Mouse (Mus musculus): ENCODE measurements around the gene Cd22. TPM values are rescaled to one million over a fixed set of nuclear protein-coding genes. Genes with fewer than 3 reads are reported as not detected.

The Cd22 gene
- polyA plus RNA-seq, 1 experiment from 2014 or later, result 0.20 TPM

DNA sequence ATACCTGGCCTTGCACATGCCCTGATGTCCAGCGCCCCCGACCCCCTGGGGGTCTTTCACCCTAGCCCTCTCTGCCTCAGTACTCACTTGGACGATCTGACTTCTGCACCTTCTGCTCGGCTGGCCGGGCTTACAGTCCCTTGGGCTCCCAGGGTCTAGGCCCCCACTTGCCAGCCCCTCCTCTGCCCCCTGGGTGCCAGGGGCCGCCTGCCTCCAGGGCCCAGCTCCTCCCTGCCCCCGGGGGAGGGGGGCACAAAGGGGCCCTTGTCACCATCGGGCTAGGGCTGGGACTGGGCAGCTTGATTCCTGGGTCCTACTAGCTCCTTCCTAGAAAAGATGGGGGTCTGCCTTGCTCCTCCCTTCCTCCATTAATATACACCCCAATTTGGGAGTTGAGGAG is 34.6 kb upstream of the Cd22 start, which contains the start of gene Mag:
TSS of gene Mag (minus strand) at position 142 of the 400 bp plus-strand sequence.
- no peaks in the 10 kb centered on the region for H3K9me3 ChIP-seq (replicated peaks; ENCODE audit: low read length)
- H3K4me2 ChIP-seq (ENCODE audit: low read length), result no peak within 1 kb of the TSS
- no peak for ATAC-seq (replicated peaks; ENCODE audit: low FRiP score, low read depth)
- no peaks in the 10 kb centered on the region for H3K4me1 ChIP-seq (replicated peaks; ENCODE audit: insufficient read depth, low read length)
- no peaks in the 10 kb centered on the region for H3K36me3 ChIP-seq (ENCODE audit: insufficient read depth, low read length)
- no peak for DNase-seq (ENCODE audit: low spot score)
- no peak for TF ChIP-seq CTCF (IDR thresholded peaks at IDR 0.05; ENCODE audit: low read depth)
- H3K27ac ChIP-seq, result no peak within 1 kb of the TSS
- H3K4me3 ChIP-seq (replicated peaks; ENCODE audit: low read depth, low read length), result no peak within 1 kb of the TSS
- no peak within 1 kb of the TSS for H3K9ac ChIP-seq (ENCODE audit: low read depth, low read length)
- 67% methylated on average over 8 of the region's 8 CpGs for WGBS
- no peaks in the 10 kb centered on the region for H3K27me3 ChIP-seq (ENCODE audit: insufficient read depth, low read length)

DNA sequence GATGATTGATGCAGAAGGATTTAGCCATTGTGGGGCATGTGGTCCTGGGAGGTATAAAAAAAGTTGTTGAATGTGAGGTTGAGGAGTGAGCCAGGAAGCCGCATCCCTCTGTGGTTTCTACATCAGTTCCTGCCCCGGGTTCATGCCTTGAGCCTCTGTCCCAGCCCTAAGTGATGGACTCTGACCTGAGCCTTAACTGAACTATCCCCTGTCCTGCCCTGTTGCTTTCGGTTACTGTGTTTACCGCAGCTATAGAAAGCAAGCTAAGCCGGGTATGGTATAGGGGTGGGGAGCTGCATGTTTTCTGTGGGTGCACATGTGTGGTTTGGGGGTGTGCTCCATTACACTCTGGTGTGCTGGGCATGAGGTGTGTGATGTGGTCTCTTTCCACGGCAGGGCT is 29.6 kb upstream of the Cd22 start:
- Histone ChIP-seq H3K4me3 (replicated peaks; ENCODE audit: low read depth, low read length) (no peak overlapping the region), H3K4me2 (ENCODE audit: low read length) (no peak overlapping the region), H3K27ac (no peak overlapping the region), H3K9ac (ENCODE audit: low read depth, low read length) (no peak overlapping the region), H3K4me1 (replicated peaks; ENCODE audit: insufficient read depth, low read length) (0 out of 2 replicates have a peak, but pooled peaks cover 8% of the 10 kb centered on the region), H3K9me3 (replicated peaks; ENCODE audit: low read length) (no peaks in the 10 kb centered on the region), H3K27me3 (ENCODE audit: insufficient read depth, low read length) (no peaks in the 10 kb centered on the region), H3K36me3 (ENCODE audit: insufficient read depth, low read length) (no peaks in the 10 kb centered on the region)
- 76% methylated on average over 6 of the region's 6 CpGs for WGBS
- DNase-seq (ENCODE audit: low spot score) (no peak), ATAC-seq (replicated peaks; ENCODE audit: low FRiP score, low read depth) (no peak)
- TF ChIP-seq CTCF (IDR thresholded peaks at IDR 0.05; ENCODE audit: low read depth), result no peak

DNA sequence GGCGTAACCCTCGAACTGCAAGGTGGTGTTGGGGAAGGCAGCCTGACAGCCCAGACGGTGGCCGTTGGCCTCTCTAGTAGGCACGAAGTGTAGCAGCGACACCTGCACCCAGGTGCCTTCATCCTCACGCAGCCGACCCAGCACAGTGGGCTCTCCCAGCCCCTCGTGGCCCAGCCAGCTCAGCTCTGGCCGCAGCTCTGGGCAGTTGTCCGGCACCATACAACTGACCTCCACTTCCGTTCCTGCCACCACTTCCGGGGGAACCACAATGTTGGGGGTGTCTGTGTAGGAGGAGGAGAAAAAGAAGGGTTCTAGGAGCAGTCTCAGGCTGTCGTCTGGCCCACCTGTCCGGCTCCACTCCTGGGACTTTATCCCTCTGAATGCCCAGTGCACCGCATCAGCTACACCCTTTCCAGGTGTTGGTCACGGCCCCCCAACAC is 28.9 kb upstream of the Cd22 start:
- Histone ChIP-seq H3K4me2 (ENCODE audit: low read length) (peak overlapping the region; percentile 59), H3K27ac (no peak overlapping the region), H3K9me3 (replicated peaks; ENCODE audit: low read length) (no peaks in the 10 kb centered on the region), H3K36me3 (ENCODE audit: insufficient read depth, low read length) (no peaks in the 10 kb centered on the region), H3K9ac (ENCODE audit: low read depth, low read length) (no peak overlapping the region), H3K4me3 (replicated peaks; ENCODE audit: low read depth, low read length) (peak overlapping the region; percentile 17; the same call in 1 of the 2 replicates), H3K27me3 (ENCODE audit: insufficient read depth, low read length) (no peaks in the 10 kb centered on the region), H3K4me1 (replicated peaks; ENCODE audit: insufficient read depth, low read length) (0 out of 2 replicates have a peak, but pooled peaks cover 8% of the 10 kb centered on the region)
- DNase-seq (ENCODE audit: low spot score) (no peak), ATAC-seq (replicated peaks; ENCODE audit: low FRiP score, low read depth) (0 out of 2 replicates have a peak, but pooled peaks have one; percentile 14)
- no peak for TF ChIP-seq CTCF (IDR thresholded peaks at IDR 0.05; ENCODE audit: low read depth)
- WGBS, result 17% methylated on average over 16 of the region's 17 CpGs

DNA sequence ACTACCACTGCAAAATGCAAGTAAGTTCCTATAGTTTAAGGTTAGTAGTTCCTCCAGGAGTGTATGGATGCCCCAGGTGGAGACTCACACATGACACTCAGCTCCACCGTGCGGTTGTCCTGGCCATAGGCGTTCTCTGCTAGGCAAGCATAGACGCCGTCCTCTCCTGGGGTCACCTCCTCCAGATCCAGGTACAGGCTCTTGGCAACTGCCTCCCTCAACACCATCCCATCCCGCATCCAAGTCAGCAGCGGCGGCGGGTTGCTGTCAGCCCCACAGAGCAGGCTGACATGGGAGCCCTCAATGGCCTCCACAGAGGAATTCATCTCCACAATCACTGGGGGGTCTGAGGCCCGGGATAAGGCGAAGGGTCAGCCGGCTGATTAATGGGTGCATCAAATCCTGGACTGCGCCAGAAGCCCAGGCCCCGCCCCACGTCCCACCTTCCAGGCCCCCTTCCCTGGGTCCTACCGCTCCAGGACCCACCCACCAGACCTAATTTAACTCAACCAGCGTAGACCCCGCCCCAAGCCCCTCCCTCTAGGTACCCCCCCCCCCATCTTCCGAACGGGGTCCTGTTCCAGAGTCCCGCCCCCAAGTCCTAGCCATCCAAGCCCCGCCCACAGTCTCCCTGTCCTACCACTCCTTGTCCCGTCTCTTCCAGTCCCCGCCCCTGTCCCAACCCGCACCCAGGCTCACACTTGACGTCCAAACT is 28.3 kb upstream of the Cd22 start:
- no peak overlapping the region for H3K9ac ChIP-seq (ENCODE audit: low read depth, low read length)
- WGBS, result 2% methylated on average over 26 of the region's 26 CpGs

DNA sequence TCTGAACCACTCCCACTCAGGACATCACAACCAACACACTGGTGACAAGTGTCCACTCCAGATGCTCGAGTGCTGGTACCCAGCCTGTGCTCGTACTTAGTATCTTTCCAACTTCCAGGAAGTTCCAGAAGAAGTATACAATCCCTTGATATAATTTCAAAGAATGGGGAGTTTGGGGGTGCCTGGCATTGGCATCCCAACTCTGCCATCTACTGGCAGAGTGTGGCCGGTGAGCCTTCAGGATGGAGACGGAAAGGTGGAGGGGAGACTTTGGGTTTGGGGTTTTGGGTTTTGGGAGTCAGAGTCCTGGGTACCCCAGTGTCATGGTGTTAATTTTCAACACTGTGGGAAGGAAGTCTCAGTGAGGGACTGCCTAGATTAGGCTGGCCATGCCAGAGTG is 23.9 kb upstream of the Cd22 start:
- H3K4me1 ChIP-seq (replicated peaks; ENCODE audit: insufficient read depth, low read length), result peaks cover 8% of the 10 kb centered on the region; the same call in 1 of the 2 replicates
- no peaks in the 10 kb centered on the region for H3K9me3 ChIP-seq (replicated peaks; ENCODE audit: low read length)
- no peaks in the 10 kb centered on the region for H3K36me3 ChIP-seq (ENCODE audit: insufficient read depth, low read length)
- TF ChIP-seq CTCF (IDR thresholded peaks at IDR 0.05; ENCODE audit: low read depth), result peak; percentile 73
- H3K9ac ChIP-seq (ENCODE audit: low read depth, low read length), result no peak overlapping the region
- no peak overlapping the region for H3K27ac ChIP-seq
- H3K4me2 ChIP-seq (ENCODE audit: low read length), result no peak overlapping the region
- DNase-seq (ENCODE audit: low spot score) (peak; percentile 29), ATAC-seq (replicated peaks; ENCODE audit: low FRiP score, low read depth) (no peak)
- WGBS, result 42% methylated on average over 4 of the region's 4 CpGs
- H3K27me3 ChIP-seq (ENCODE audit: insufficient read depth, low read length), result no peaks in the 10 kb centered on the region
- no peak overlapping the region for H3K4me3 ChIP-seq (replicated peaks; ENCODE audit: low read depth, low read length)

More for the DNA sequence above, 28.3 kb upstream of the Cd22 start:
- 0 out of 2 replicates have a peak, but pooled peaks cover 8% of the 10 kb centered on the region for H3K4me1 ChIP-seq (replicated peaks; ENCODE audit: insufficient read depth, low read length)
- no peaks in the 10 kb centered on the region for H3K9me3 ChIP-seq (replicated peaks; ENCODE audit: low read length)
- H3K4me3 ChIP-seq (replicated peaks; ENCODE audit: low read depth, low read length), result peak overlapping the region; percentile 17; the same call in 1 of the 2 replicates
- no peaks in the 10 kb centered on the region for H3K36me3 ChIP-seq (ENCODE audit: insufficient read depth, low read length)
- TF ChIP-seq CTCF (IDR thresholded peaks at IDR 0.05; ENCODE audit: low read depth), result peak; percentile 11; the same call in 1 of the 2 replicates
- peak; percentile 71 for DNase-seq (ENCODE audit: low spot score)
- no peak overlapping the region for H3K27ac ChIP-seq
- no peaks in the 10 kb centered on the region for H3K27me3 ChIP-seq (ENCODE audit: insufficient read depth, low read length)
- ATAC-seq (replicated peaks; ENCODE audit: low FRiP score, low read depth), result peak; percentile 61
- peak overlapping the region; percentile 59 for H3K4me2 ChIP-seq (ENCODE audit: low read length)

DNA sequence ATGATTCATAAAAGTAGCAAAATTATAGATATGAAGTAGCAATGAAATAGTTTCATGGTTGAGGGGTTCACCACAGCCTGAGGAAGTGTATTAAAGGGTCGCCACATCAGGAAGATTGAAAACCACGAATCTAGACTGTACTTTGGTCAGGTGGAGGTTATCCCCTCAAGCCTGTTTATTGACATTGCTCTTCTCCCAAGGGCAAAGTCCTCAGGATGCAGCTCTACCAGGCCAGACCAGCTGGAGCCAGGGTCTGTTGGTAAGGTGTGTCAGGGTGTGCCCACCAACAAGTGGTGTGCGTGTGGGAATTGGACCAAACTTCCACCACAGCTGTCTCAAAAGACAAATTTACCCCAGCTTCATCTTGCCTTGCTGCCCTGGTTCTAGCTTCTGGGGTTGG is 15.1 kb upstream of the Cd22 start:
- H3K4me2 ChIP-seq (ENCODE audit: low read length), result no peak overlapping the region
- 78% methylated on average over 3 of the region's 3 CpGs for WGBS

More for the DNA sequence above, 15.1 kb upstream of the Cd22 start:
- H3K4me1 ChIP-seq (replicated peaks; ENCODE audit: insufficient read depth, low read length), result no peaks in the 10 kb centered on the region; the same call in 1 of the 2 replicates
- no peaks in the 10 kb centered on the region for H3K9me3 ChIP-seq (replicated peaks; ENCODE audit: low read length)
- no peak for ATAC-seq (replicated peaks; ENCODE audit: low FRiP score, low read depth)
- H3K27me3 ChIP-seq (ENCODE audit: insufficient read depth, low read length), result no peaks in the 10 kb centered on the region
- no peaks in the 10 kb centered on the region for H3K36me3 ChIP-seq (ENCODE audit: insufficient read depth, low read length)
- no peak overlapping the region for H3K9ac ChIP-seq (ENCODE audit: low read depth, low read length)
- TF ChIP-seq CTCF (IDR thresholded peaks at IDR 0.05; ENCODE audit: low read depth), result no peak
- no peak overlapping the region for H3K4me3 ChIP-seq (replicated peaks; ENCODE audit: low read depth, low read length)
- H3K27ac ChIP-seq, result no peak overlapping the region
- no peak for DNase-seq (ENCODE audit: low spot score)

Data from kidney, postnatal 0 days (tissue).